Mouse (Mus musculus) heart, postnatal 0 days (tissue): ENCODE results near the gene Poc5. TPM values are rescaled to one million over a fixed set of nuclear protein-coding genes. Genes with fewer than 3 reads are reported as not detected.

ENCODE experiments used
- ATAC-seq: fragments of 200-750 bp; cut with Nextera tagmentation; 2 replicates; pipeline ENCODE4 v1.8.0; 2017; ENCODE audit warnings: low read depth, moderate number of reproducible peaks, moderate library complexity; ENCODE audit not compliant: insufficient read depth
- DNase-seq: peaks from one replicate; pipeline ENCODE4 v3.0.0-alpha.2; 2016; ENCODE audit warnings: low spot score
- H3K27ac ChIP-seq: fragments of 300-500 bp; sonication (generic); 2 replicates; pipeline ENCODE4 v1.5.1; 2014; ENCODE audit warnings: low read depth, mild to moderate bottlenecking
- H3K27me3 ChIP-seq: fragments of 300-500 bp; sonication (generic); 2 replicates; pipeline ENCODE4 v1.6.1; 2014; ENCODE audit warnings: low read length, mixed read lengths; ENCODE audit not compliant: control insufficient read depth, insufficient read depth
- H3K36me3 ChIP-seq: fragments of 300-500 bp; sonication (generic); replicated peaks from 2 replicates; pipeline ENCODE4 v1.6.1; 2014; ENCODE audit warnings: low read length, mixed read lengths; ENCODE audit not compliant: control insufficient read depth, insufficient read depth
- H3K4me1 ChIP-seq: fragments of 300-500 bp; sonication (generic); 2 replicates; pipeline ENCODE4 v1.6.1; 2014; ENCODE audit warnings: antibody characterized with exemption; ENCODE audit not compliant: control insufficient read depth, insufficient read depth
- H3K4me2 ChIP-seq: fragments of 300-500 bp; sonication (generic); 2 replicates; pipeline ENCODE4 v1.6.1; 2014; ENCODE audit warnings: low read depth, mild to moderate bottlenecking, low read length, moderate library complexity
- H3K4me3 ChIP-seq: fragments of 300-500 bp; sonication (generic); 2 replicates; pipeline ENCODE4 v1.5.1; 2014; ENCODE audit warnings: low read depth, low read length
- H3K9ac ChIP-seq: fragments of 300-500 bp; sonication (generic); replicated peaks from 2 replicates; pipeline ENCODE4 v1.6.1; 2014; ENCODE audit warnings: low read depth, low read length, mixed read lengths
- H3K9me3 ChIP-seq: fragments of 300-500 bp; sonication (generic); replicated peaks from 2 replicates; pipeline ENCODE4 v1.6.1; 2016; ENCODE audit warnings: low read length; ENCODE audit not compliant: control insufficient read depth
- CTCF ChIP-seq: IDR thresholded peaks from 2 replicates; pipeline ENCODE4 v1.5.1; 2016; ENCODE audit warnings: antibody characterized with exemption, control low read depth, low read depth
- EP300 ChIP-seq: IDR thresholded peaks from 2 replicates; pipeline ENCODE4 v1.6.1; 2016; ENCODE audit warnings: antibody characterized with exemption, low read depth
- WGBS: fragments of 180-500 bp; shearing (Covaris S2); extraction: QIAGEN DNeasy Blood & Tissue Kit; methylation state at CpG from one replicate; pipeline ENCODE4 v1.1.7; 2014; 5-methylcytosine and 5-hydroxymethylcytosine counted together
- polyA plus RNA-seq: library from polyadenylated mRNA; unstranded; fragments of >200 nt; fragmentation: Nextera tagmentation; extraction: Ambion mirVana; gene quantifications from 2 replicates; pipeline ENCODE4 v1.2.1, GENCODE M21; 2015
- total RNA-seq: library from RNA; depleted of rRNA; stranded (reverse); fragments of >200 nt; gene quantifications from 2 replicates; pipeline ENCODE4 v1.2.3, GENCODE M21; 2014; ENCODE audit warnings: low replicate concordance

Gene Poc5
- total and polyA plus RNA-seq, 2 experiments from 2014 or later: 7.8 to 7.9 TPM

DNA sequence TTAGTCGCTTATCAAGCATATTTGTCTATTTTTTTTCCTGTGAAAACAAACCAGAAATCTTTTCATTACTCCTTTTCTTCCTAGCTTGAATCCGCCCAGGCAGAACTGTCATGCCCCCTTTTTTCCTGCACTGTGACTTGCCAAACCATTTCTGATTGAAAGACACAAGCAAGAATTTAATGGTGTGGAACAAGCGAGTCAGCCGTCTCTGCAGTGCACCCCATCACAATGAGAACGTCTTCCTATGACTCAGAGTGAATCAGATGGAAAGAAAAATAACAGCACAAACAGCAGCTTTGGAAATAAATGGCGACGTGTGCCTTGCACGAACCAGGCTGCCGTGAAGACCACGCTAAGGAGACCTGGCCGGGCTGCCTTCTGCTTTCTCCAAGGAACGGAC lies 36.8 kb upstream of the Poc5 start:
- no peak overlapping the region for H3K4me2 ChIP-seq
- ATAC-seq (no peak), DNase-seq (no peak)
- no peak overlapping the region for H3K27ac ChIP-seq
- H3K36me3 ChIP-seq: no peaks in the 10 kb centered on the region
- H3K9me3 ChIP-seq: no peaks in the 10 kb centered on the region
- H3K27me3 ChIP-seq: no peaks in the 10 kb centered on the region
- no peak overlapping the region for H3K9ac ChIP-seq
- no peak for TF ChIP-seq EP300
- TF ChIP-seq CTCF: no peak
- 67% methylated on average over 12 of the region's 12 CpGs for WGBS
- no peak overlapping the region for H3K4me3 ChIP-seq
- no peaks in the 10 kb centered on the region for H3K4me1 ChIP-seq

DNA sequence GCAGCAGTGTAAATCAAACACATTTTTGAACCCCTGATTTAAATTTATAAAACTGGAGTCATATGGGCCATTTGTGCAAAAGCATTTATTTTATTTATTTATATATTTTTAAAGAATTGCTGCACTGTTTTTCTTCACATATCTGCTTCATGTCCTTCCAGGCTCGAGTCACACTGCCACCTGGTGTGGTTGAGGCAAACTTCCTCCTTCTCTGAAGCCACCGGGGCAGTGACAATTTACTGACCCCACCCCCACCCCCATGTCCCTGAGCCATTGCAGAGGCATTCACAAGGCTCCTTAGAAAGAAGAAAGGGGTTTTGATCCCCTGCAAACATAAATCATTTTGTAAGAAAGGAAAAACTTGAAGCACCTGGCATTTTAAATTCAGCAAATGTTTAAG lies 12.6 kb upstream of the Poc5 start:
- ATAC-seq (no peak), DNase-seq (peak; percentile 34)
- Histone ChIP-seq H3K9me3 (no peaks in the 10 kb centered on the region), H3K36me3 (no peaks in the 10 kb centered on the region), H3K27ac (no peak overlapping the region), H3K4me2 (no peak overlapping the region), H3K4me3 (no peak overlapping the region), H3K4me1 (no peaks in the 10 kb centered on the region), H3K9ac (no peak overlapping the region), H3K27me3 (no peaks in the 10 kb centered on the region)
- 0% methylated on average over 2 of the region's 2 CpGs for WGBS
- TF ChIP-seq EP300 (no peak), CTCF (peak; percentile 50)

DNA sequence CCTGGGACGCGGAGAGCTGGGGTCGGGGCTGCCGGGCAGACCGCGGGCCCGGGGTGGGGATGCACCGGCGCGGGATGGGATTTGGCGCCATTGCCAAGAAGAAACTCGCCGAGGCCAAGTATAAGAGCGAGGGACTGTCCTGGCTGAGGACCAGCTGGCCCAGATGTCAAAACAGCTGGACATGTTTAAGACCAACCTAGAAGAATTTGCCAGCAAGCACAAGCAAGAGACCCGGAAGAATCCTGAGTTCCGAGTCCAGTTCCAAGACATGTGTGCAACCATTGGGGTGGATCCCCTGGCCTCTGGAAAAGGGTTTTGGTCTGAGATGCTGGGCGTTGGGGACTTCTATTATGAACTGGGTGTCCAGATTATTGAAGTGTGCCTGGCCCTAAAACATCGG lies 11.2 kb upstream of the Poc5 start:
- H3K9me3 ChIP-seq: no peaks in the 10 kb centered on the region
- H3K36me3 ChIP-seq: no peaks in the 10 kb centered on the region
- no peaks in the 10 kb centered on the region for H3K4me1 ChIP-seq
- H3K27me3 ChIP-seq: no peaks in the 10 kb centered on the region
- TF ChIP-seq CTCF: no peak
- no peak for TF ChIP-seq EP300
- no peak overlapping the region for H3K27ac ChIP-seq
- H3K4me3 ChIP-seq: no peak overlapping the region
- WGBS: 80% methylated on average over 18 of the region's 18 CpGs
- no peak overlapping the region for H3K4me2 ChIP-seq
- ATAC-seq (no peak), DNase-seq (no peak)
- H3K9ac ChIP-seq: no peak overlapping the region

DNA sequence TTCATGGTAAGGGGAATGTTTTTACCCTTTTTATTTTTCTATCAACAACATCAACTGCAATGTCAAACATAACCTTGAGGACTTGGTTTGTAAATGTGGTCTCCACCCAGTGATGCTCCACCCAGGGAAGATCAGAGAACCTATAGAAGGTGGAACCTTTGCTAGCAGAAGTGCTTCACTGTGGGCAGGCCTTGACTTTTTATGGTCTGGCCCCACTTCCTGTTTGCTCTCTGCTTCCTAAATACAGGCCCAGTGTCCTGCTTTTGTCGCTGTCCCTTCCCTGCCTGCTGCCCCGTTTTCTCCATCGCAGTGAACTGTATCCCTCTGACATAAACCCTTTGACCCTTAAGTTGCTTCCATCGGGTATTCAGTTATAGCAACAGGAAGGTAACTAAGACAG lies 10.2 kb upstream of the Poc5 start:
- no peaks in the 10 kb centered on the region for H3K27me3 ChIP-seq
- 62% methylated on average over 4 of the region's 4 CpGs for WGBS
- no peak for DNase-seq

DNA sequence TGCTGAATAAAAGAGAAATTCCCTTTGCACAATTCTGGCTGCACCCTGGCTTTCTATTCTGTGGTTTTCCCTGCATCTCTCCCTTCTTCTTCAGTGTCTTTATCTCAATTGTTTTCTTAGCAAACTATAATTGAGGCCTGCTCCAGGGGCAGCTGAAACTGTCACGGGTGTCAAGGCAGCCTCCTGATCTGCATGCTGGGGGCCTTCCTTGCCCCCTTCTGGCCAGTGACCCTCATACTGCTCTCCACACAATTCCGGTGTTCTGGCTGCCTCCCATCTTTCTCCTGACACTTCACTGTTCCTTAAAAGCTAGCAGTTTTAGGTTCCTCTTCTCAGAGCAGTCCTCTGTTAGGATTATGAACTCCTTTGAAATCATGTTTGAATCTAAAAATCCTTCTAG lies 1.2 kb downstream of the Poc5 start:
- TF ChIP-seq CTCF: no peak
- TF ChIP-seq EP300: no peak
- peak overlapping the region; percentile 81 for H3K9ac ChIP-seq
- ATAC-seq (no peak), DNase-seq (no peak)
- no peak overlapping the region for H3K27ac ChIP-seq
- H3K4me2 ChIP-seq: peak overlapping the region; percentile 86
- H3K4me3 ChIP-seq: peak overlapping the region; percentile 75
- 12% methylated on average over 2 of the region's 2 CpGs for WGBS
- H3K9me3 ChIP-seq: 0 out of 2 replicates have a peak, but pooled peaks cover 4% of the 10 kb centered on the region
- H3K4me1 ChIP-seq: peaks cover 6% of the 10 kb centered on the region
- H3K27me3 ChIP-seq: no peaks in the 10 kb centered on the region
- peaks cover 40% of the 10 kb centered on the region for H3K36me3 ChIP-seq

More for the DNA sequence above, 10.2 kb upstream of the Poc5 start:
- H3K4me1 ChIP-seq: no peaks in the 10 kb centered on the region
- no peaks in the 10 kb centered on the region for H3K36me3 ChIP-seq
- no peak for ATAC-seq
- no peak overlapping the region for H3K27ac ChIP-seq
- no peaks in the 10 kb centered on the region for H3K9me3 ChIP-seq
- TF ChIP-seq EP300: no peak
- TF ChIP-seq CTCF: no peak
- H3K4me3 ChIP-seq: no peak overlapping the region
- no peak overlapping the region for H3K9ac ChIP-seq
- H3K4me2 ChIP-seq: no peak overlapping the region

DNA sequence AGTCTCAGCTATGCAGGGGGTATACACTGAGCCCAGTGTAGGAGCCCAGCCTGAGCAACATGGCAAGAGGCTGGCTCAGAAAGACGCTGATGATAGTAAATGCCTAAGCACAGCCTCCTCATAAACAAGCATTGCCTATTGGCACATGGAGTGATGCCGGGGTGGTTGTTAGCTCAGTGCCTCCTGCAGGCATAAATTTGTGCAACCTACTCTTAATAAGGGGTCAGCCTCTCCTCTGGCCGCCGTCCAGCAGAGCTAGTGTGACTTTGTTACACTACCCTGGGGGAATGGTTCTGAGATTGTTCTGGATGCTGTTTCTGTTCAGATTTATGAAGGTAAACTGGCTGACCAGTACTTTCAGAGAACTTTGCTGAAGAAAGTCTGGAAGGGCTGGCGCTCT lies 13.2 kb downstream of the Poc5 start:
- WGBS: 93% methylated on average over 5 of the region's 5 CpGs
- H3K9ac ChIP-seq: no peak overlapping the region
- no peak overlapping the region for H3K4me2 ChIP-seq
- no peak for TF ChIP-seq EP300
- no peak for TF ChIP-seq CTCF
- DNase-seq: no peak
- H3K4me1 ChIP-seq: no peaks in the 10 kb centered on the region
- no peak overlapping the region for H3K27ac ChIP-seq
- no peak overlapping the region for H3K4me3 ChIP-seq
- peaks cover 89% of the 10 kb centered on the region for H3K36me3 ChIP-seq
- H3K9me3 ChIP-seq: no peaks in the 10 kb centered on the region
- ATAC-seq: no peak
- H3K27me3 ChIP-seq: no peaks in the 10 kb centered on the region
